Mouse (Mus musculus) ES-Bruce4 (cell line): ENCODE results near the gene Mdm2.
"Not testable (repeated sequence)": the region's sequence is repeated elsewhere in the genome, so short reads cannot be mapped to it uniquely, and the experiment has no call there.

ENCODE experiments used
- CTCF ChIP-seq: IDR thresholded peaks from one replicate; pipeline ENCODE4 v1.8.1; 2011; ENCODE audit warnings: low read depth, low read length
- EP300 ChIP-seq: IDR thresholded peaks from 2 replicates; pipeline ENCODE4 v1.6.1; 2011; ENCODE audit warnings: low read depth, low read length; ENCODE audit not compliant: insufficient read depth
- POLR2A ChIP-seq: IDR thresholded peaks from one replicate; pipeline ENCODE4 v1.8.1; 2011; ENCODE audit warnings: low read length; ENCODE audit not compliant: insufficient read depth

GRCm38 (mm10) chr10:117745570-117746296 lies 35.2 kb upstream of the Mdm2 start:
- TF ChIP-seq CTCF, EP300, POLR2A: not testable (repeated sequence)
